Mouse (Mus musculus) spleen, adult 2 months (tissue): ENCODE measurements around the gene Slc6a5.

Experiments used
- CTCF ChIP-seq: fragments of 200-500 bp; IDR thresholded peaks from 2 replicates; pipeline ENCODE4 v1.5.1; 2011; ENCODE audit warnings: mild to moderate bottlenecking, inconsistent platforms; ENCODE audit not compliant: insufficient read depth, insufficient read length, insufficient replicate concordance; ENCODE audit errors: extremely low read depth
- POLR2A ChIP-seq: fragments of 200-500 bp; IDR thresholded peaks from 2 replicates; pipeline ENCODE4 v1.6.1; 2011; ENCODE audit warnings: low read depth, low read length, inconsistent platforms

DNA sequence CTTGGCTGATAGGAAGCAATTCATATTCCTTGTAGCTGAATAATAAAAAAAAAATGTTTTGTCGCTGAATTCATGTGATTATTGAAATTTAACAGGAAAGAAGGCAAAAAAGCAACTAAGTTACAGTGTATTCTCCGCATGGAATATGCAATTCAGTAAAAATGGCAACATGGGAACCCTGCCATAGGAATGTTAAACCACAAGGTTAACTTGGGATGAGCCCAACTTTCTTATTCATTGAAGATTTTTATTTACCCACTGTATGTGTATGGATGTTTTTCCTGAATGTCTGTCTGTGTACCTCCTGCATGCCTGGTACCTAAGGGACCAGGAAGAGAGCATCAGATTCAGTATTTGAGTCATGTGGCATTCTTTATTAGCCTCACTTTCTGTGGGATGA lies 48.8 kb upstream of the Slc6a5 start:
- TF ChIP-seq CTCF (no peak), POLR2A (no peak)
